Mouse (Mus musculus) adrenal gland, adult 2 months (tissue): Measurements from ENCODE around the gene R3hdml. TPM values are rescaled to one million over a fixed set of nuclear protein-coding genes. Genes with fewer than 3 reads are reported as not detected.
"Not testable (repeated sequence)": the region's sequence is repeated elsewhere in the genome, so short reads cannot be mapped to it uniquely, and the experiment has no call there.

Experiments
- DNase-seq: peaks from one replicate; pipeline ENCODE4 v3.0.0; 2021
- long read RNA-seq: library from polyadenylated mRNA; stranded (forward); transcript quantifications from one replicate; pipeline ENCODE4 v2.0.0, GENCODE M21; 2021
- polyA plus RNA-seq: library from polyadenylated mRNA; depleted of rRNA; stranded (reverse); fragments of >200 nt; gene quantifications from 2 replicates; pipeline ENCODE4 v1.2.3, GENCODE M21; 2012; rRNA removed
- total RNA-seq, 2 experiments: library from RNA; stranded (reverse); gene quantifications; 2 replicates each; pipeline ENCODE4 v1.2.3; 2021

The R3hdml gene
- not detected for total RNA-seq
- polyA plus RNA-seq: not detected in 2 replicates
- long read RNA-seq: 0 reads

DNA sequence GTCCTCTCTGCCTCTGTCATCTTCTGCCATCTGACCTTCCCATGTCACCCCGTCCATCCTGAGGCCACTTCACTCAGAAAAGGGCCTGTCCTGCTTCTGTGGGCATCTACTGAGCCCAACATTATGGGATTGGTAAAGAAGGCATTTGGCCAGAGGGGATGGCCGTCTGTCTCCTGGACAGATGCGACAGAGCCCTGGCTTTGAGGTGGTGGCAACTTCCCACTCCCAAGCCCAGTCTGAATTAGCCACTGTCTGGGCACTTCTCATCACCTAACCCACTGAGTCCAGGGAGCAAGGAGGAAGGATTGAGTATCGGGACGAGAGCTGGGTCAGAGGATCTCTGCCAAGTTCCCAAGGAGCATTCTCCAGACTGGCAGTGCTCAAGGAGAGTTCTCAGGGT lies at the start of gene R3hdml:
Gene R3hdml (plus strand): TSS at position 301 of the 400 bp plus-strand sequence.
- DNase-seq: no peak

DNA sequence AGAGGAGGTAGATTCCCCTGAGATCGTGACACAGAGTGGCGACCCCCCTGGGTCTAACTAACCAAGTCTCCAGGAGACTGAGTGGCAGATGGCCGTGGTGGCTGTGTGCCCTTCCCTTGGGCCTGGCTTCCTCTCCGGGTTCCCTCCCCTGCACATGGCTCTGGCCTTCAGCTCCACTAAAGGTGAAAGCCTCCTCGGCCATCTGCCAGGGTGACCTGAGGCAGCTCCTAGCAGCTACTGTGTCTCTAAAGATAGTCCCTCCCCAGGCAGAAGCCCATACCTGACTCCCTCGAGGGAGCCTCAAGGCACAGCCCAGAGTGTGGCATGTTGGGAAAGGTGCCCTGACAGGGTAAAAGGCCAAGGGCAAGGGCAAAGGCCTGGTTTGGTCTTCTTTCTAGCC lies 48.6 kb upstream of the R3hdml start:
- peak; percentile 37 for DNase-seq

- DNase-seq: no peak
Observed at GRCm38 (mm10) chr2:163444017-163444416, 48.1 kb upstream of the R3hdml start.

- DNase-seq: no peak
Observed at GRCm38 (mm10) chr2:163447375-163447774, 44.7 kb upstream of the R3hdml start.

- DNase-seq: no peak
Observed at GRCm38 (mm10) chr2:163449276-163449675, 42.8 kb upstream of the R3hdml start.

- no peak for DNase-seq
Observed at GRCm38 (mm10) chr2:163450668-163451295, 41.3 kb upstream of the R3hdml start.

DNA sequence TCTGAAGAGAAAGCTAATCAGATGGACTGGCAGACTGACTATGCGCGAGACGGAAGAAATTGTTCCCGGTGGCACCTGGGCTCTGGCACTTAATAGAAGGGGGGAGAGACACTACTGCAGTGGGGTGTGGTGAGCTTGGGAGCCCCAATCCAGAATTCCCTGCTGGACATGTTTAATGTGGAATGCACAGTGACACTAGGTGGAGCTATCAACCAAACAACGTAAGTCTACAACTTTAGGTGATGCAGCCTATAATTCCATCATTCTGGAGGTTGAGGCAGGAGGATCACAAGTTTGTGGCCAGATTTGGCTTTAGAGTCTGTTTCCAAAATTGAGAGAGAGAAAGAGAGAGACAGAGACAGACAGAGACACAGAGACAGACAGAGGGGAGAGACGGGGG lies 39.4 kb upstream of the R3hdml start:
- no peak for DNase-seq

- DNase-seq: no peak
Observed at GRCm38 (mm10) chr2:163453378-163453777, 38.7 kb upstream of the R3hdml start.

DNA sequence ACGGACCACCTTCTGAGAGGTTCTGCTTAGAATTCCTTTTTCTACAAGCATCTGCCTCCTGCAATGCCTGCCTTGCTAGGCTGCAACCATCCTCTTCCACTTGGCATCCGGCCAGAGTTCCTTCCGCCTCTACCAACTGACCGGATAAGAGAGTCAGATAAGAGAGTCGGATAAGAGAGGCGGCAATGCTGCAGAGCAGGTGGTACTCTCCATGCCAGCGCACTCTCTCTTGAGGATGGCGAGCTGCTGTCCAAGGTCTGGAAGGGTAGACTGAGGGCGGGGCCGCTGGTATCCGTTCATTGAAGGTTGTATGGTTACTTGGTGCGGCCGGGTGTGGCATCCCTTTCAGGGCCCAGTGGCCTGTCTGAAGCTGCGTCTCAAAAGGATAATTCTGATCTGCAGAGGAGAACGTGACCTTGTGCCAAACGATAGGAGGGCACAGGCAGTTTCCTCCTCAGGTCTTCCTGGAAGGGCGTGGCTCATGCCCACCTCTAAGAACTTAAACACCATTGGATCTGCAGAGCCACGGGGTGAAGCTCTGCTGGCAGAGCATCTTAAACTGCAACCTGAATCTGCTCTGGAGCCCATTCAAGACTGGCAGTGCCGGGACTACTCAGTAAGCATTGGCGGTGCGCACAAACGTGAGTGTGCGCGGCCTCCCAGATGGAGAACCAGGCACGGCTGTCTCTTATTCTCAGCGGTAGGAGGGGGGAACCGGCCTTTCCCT lies 33.4 kb upstream of the R3hdml start:
- no peak for DNase-seq

- DNase-seq: no peak
Observed at GRCm38 (mm10) chr2:163459380-163459779, 32.7 kb upstream of the R3hdml start.

- no peak for DNase-seq
Observed at GRCm38 (mm10) chr2:163460622-163461021, 31.5 kb upstream of the R3hdml start.

- DNase-seq: not testable (repeated sequence)
Observed at GRCm38 (mm10) chr2:163461307-163461706, 30.8 kb upstream of the R3hdml start.

GRCm38 (mm10) chr2:163462386-163462785 lies 29.7 kb upstream of the R3hdml start:
- no peak for DNase-seq

DNA sequence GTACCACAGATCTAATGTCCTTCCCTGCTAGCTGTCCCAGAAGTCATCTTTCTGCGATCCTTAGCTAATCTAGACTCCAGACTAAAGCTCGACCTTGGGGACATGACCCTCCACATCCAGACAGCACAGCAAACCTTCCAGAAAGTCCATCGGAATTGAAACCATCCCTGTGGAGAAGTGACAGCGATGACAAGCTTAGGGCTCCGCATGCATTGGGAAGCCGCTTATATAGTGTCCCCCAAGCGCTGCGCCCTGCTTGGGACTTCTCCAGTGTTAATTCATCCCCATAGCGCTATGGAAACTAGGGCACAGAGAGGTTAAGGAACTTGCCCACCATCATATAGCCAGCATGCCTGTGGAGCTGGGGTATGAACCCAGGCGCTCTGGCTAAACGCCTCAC lies 29.3 kb upstream of the R3hdml start:
- DNase-seq: no peak

GRCm38 (mm10) chr2:163463251-163463769 lies 28.8 kb upstream of the R3hdml start:
- no peak for DNase-seq

DNA sequence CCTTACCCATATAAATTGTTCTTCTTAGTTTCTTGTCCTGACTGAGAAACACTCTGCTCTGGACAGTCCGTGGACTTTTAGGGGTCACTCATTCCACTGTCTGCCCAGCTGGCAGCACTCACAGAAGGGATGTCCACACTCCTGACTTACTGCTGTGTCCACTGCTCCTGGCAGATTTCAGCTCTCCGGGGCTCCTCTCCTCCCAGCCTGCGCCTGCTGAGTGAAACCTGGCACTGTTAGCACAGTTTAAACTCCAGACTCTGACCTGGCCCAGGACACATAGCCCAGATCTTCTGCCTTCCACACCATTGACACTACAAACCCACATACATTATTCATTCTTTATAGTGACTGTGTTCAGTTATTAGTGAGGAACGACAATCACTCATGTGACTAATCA lies 28.1 kb upstream of the R3hdml start:
- DNase-seq: no peak

DNA sequence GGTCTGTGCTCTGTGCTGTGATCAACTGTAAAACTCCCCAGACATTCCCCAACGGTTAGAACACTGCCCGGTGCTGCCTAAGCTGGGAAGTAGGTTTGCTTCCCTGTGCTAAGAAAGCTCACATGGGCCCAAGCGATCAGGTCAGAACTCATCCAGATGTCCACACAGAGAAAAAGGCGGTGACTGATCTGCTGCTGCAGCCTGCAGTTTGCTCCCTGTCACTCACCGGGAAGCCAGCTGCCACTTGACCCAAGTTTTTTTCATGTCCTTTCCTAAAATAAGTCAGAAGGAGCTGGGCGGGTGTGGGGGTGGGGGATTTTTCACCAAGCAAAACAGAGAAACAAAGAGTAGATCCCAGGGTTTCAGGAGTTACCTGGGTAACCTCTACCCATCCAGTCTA lies 27.6 kb upstream of the R3hdml start:
- DNase-seq: no peak

GRCm38 (mm10) chr2:163466771-163467170 lies 25.3 kb upstream of the R3hdml start:
- no peak for DNase-seq

DNA sequence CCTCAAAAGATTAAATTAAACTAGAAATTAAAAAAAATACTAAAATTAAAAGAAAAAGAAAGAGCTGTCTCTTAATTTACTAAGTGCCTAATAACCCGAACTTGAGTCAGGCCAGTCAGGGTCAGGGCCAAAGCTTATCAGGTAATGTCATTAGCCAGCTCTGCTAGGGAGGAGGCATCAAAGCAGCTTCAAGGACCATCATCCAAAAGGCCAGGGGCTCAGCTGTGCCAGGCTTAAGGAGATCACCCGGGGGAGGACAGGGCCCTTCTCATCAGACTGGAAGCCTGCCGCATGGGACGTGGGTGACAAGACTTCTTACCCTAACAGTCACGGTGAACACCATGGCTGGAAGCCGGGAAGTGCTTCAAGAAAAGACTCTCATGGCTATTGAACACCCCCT lies 24.5 kb upstream of the R3hdml start:
- peak; percentile 82 for DNase-seq

GRCm38 (mm10) chr2:163468866-163469265 lies 23.3 kb upstream of the R3hdml start:
- peak; percentile 47 for DNase-seq

DNA sequence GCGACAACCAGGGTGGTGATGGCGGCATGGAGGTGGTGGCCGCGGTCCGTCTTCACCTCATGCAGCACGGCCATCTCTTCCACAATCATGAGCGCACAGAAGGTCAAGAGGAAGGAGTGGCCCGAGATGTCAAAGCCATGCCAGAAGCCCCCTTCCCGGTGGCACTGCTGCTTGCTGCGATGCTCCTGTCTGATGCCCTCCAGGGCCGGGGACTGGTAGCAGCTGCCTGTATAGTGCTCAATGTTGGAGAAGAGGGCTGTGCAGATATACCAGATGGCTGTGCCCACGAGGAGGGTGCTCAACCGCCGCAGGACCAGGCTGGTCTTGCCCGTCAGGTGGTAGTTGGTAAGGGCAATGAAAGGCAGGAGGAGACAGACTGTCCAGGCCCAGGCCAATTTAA lies 22.4 kb upstream of the R3hdml start:
- DNase-seq: no peak

DNA sequence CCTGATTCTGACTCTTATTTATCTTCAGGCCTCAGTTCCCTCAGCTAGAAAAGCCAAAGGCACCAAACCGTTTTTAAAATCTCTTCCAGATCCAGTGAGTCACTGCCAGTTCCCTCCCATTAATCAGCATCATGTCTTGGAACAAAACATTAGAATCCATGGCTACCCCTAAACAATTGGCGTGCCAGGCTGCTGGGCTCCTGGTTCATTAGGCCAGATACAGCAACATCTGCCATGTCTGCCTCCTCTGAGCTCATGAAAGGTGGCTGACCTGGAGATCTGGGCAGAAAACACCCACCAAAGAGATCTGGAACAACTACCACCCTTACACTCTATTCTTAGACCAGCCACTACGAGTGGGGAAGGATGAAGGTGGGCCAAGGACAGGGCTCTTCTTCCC lies 21.0 kb upstream of the R3hdml start:
- DNase-seq: peak; percentile 68

GRCm38 (mm10) chr2:163471710-163472465 lies 20.2 kb upstream of the R3hdml start:
- peak; percentile 62 for DNase-seq
